Mouse (Mus musculus) embryonic fibroblast, embryonic 13.5 days (primary cell): ENCODE measurements at regions not wholly inside any gene's neighbourhood (a gene's known extent, or its start where the extent isn't known, plus 50 kb on each side); places are given as distances from the start of the nearest gene placed in this dataset.

Experiments used
- CTCF ChIP-seq: IDR thresholded peaks from 2 replicates; pipeline ENCODE4 v1.5.1; 2011; ENCODE audit warnings: mild to moderate bottlenecking, control low read depth, low read length, moderate library complexity, borderline replicate concordance; ENCODE audit not compliant: insufficient read depth
- POLR2A ChIP-seq: IDR thresholded peaks from 2 replicates; pipeline ENCODE4 v1.6.1; 2011; ENCODE audit warnings: low read depth, mild to moderate bottlenecking, control low read depth, low read length, moderate library complexity

DNA sequence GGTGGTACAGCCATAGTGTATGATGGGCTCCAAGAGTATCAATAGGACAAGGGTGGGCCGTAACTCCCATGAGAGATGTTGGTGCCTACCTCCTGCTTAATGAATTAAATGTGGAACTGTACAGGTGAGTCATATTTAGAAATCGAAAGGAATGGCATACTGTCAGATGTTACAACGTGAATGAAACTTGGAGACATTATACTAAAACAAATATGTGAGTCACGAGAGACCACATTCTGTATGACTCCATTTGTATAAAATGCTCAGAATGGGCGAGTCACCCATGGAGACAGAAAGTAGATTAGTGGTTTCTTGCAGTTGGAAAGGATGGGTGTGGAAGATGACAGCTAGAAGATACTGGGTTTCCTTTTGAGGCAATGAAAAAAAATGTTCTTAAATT, 340.4 kb upstream of the Gm21798 start:
- TF ChIP-seq CTCF (no peak), POLR2A (no peak)
